Mouse (Mus musculus) c-Kit-positive CD71-positive TER-119-negative erythroid progenitor cells, embryonic 14.5 days (primary cell): ENCODE data around the gene Osmr.
A peak's percentile ranks its signal among the peaks of the same experiment; 100 is the strongest.

Source experiments
- DNase-seq: peaks from one replicate; pipeline ENCODE4 v3.0.0-alpha.2; 2013; ENCODE audit warnings: low read depth

The Osmr gene

DNA sequence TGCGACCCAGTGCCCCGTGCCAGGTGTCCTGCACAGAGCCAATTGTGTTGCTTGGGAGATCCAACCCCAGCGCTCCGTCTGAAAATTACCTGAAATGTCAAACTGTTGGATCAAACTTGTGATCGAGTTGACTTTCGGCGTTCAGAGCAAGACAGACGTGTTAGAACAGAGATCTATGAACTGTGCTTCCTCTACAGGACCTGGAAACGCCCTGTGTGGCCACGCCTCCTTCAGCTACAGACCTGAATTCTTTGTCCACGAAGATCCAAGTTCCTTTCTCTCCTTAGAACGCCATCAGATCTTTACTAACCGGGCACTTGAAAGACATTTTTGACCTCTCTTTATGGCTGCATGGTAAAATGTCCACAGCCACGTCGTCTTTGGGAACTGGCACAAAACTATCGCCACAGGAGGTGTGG lies at the start of gene Osmr:
Osmr (minus strand) TSS at position 369 of the 419 bp plus-strand sequence.
- DNase-seq: no peak

DNA sequence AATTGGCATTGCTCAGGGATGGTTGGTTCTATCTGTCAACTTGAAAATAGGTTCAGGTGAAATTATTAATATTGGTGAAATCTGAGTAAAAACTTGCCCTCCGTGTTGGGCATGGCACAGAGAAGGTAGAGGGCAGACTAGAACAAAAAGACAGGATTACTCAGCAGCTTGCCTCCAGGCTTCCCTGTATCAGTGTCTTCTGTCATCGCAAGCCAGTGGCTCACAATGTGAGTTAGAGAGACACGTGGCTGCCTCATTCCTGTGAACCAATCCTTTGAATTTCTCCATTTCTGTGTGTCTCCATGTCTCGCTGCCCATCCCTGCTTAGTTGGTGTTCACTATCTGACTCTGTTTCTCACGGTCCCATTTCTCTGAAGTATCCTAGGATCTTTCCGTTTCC lies 44.6 kb upstream of the Osmr start:
- DNase-seq: no peak

DNA sequence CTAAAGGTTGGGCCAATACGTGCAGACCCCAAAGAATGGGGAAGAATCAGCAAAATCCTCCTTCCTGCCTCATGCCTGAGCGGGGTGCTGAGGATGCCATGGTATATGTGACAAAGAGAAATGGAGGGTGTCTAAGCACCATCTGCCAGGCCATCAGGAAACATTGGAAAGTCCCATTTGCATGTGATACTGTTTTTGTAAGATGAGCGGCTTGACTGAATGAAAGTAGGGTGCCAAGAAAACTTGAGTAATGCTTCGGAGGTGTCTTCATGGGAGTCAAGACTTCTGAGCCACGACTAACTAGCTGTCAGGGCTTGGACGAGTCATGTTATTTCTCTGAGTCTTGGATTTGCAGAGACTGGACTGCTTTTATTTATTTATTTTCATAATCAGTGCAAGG lies 39.4 kb upstream of the Osmr start:
- no peak for DNase-seq

DNA sequence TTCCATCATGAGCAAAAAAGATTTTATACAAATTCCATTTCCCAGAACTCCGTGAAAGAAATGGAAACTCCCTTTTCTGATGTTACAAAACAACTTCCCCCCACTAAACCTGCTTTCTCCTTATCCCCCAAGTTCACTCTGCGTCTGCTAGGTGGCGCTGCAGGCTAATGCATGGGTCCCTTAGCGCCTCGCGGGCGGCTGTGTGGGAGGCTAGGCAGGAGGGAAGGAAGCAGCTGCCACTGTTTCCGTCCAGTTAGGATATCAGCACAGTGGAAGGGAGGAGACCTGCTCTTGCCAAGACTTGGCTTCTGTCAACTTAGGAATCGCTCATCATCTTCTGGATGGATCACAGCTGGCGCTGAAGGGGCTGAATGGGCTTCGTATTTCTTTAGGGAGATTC lies 34.9 kb upstream of the Osmr start:
- DNase-seq: peak; percentile 50

DNA sequence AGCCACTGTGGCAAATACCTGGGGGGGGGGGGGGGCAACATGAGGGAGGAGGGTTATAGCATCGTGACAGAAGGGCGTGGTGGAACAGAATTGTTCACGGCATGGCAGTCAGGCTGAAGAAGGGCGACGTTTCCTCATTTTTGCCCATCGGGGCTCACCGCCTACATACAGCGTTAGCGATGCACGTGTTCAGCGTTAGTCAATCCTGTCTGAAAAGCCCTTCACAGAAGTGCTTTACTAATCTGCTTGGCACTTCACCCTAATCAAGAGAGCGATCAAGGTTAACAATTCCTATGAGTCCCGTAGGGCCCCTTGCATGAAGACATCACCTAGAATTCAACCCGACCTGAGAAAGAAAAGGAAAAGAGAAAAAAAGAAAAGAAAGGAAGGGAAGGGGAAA lies 34.3 kb upstream of the Osmr start:
- no peak for DNase-seq

DNA sequence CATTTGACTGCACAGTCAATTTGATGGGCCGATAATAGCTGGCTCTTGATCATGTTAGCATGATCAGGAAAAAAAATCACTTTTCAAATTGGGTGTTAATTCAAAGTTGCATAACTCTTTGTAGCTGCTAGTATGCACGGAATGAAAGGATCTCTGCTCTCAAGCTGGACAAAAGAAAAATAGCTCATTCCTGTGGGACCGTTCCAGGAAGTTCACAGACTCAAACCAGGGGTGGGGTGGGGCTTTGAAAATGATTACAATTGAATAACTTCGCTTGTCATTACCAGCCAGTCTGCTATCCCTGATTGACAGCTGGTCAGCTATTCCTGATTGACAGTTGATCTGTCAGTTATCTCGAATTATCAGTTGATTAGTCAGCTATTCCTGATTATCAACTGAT lies 33.8 kb upstream of the Osmr start:
- no peak for DNase-seq

DNA sequence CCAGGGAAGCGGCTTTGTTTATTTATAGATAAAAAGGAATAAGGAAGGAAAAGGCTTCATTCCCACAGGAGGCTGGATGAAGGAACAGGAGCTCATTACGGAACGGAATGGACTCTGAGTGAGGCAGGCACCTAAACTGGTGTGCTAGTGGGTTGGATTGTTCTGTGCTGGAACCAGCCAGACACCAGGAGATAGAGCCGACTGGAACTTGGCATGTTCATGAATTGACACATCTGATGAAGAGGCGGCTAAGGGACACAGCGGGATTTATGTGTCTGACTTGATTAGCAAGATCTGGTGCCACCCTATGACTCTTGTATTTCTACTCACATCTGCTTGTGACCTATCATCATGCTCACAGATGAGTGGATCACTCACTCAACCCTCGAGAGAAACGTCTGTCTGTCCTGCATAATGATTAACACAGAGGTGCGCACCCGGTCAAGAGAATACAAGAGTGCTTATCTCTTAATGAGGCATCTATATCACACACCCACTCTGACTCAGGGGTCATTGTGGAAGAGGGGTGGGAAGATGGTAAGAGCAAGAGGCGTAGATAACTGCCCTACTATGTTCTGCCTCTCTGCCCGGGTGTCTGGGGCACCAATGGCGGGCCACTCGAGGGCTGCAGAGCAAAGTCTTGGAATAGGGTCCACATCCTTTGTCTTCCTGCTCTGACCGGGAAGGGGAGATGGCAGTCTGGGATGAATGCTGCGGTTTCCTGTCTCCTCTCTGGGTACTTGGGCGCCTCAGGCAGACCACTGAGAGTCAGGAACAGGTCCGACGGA lies 31.7 kb upstream of the Osmr start:
- no peak for DNase-seq

DNA sequence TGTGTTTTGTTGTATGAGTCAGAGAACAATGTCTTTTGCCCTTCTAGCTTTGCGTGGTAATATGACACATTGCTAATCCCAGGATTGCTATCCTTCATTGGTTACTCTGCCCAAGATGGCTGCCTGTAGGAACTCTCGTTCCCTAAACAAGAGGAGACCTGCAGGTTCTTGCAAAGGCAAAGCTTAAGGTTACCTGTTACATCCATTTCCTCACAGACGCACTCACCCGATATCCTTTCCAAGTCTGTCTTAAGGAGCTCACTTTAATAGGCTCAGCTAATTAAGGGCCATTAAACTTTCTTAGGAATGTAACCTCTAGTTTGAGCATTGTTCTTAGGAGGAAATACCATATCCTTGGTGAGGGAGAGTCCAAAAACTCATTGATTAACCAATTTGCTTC lies 31.0 kb upstream of the Osmr start:
- DNase-seq: no peak

DNA sequence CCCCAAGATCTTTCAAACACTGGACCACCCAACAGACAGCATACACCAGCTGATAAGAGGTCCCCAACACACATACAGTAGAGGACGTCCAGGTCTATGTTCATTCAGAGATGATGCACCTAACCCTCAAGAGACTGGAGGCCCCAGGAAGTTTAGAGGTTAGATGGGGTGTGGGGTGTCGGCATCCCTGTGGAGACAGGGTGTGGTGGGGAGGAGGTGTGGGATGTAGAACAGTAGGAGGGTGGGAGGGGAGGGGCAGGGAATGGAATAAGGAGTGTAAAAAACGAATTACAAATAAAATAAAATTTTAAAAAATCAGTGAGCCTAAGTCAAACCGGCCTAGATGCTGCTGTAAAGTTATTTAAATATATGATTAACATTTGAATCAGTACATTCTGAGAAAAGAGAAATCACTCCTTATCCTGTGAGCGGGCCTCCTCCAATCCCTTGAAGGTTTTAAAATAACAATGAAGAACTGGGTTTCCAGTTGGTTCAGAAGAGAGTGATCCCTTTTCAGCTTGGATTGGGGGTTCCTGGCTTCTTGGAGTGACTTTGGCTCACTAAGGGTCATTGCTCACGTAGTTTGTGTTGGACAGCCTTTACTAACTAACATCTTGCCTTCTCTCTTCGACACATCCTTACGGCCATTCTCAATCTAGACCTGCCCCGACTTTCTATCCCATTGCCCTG lies 28.7 kb upstream of the Osmr start:
- no peak for DNase-seq

DNA sequence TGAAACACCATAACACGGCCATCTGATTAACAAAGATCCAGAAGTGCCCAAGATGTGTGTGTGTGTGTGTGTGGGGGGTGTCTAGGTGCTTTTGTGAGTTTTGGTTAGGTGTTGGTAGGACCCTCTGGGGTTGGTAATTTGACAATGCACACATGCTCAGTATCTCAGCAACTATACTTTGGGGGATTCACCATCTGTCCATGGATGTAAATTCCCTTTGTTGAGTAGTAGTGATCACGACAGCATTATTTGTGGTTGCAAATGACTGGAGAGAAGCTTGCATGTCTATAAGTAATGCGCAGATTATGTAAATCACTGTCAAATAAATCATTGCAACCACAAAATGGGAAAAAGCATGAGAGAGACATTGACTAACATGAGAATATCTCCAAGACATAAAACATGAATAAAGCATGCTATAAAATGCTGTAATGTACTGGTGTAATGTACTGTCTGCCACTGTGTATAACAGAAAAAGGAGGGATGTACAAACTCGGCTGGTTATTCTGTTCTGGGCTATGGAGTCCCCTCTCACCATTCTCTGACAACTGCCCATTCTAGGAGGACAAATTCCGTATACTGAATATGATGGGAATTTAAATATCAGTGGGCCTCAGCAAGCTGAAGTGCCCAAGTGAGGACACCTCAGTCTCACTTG lies 27.3 kb upstream of the Osmr start:
- DNase-seq: no peak

DNA sequence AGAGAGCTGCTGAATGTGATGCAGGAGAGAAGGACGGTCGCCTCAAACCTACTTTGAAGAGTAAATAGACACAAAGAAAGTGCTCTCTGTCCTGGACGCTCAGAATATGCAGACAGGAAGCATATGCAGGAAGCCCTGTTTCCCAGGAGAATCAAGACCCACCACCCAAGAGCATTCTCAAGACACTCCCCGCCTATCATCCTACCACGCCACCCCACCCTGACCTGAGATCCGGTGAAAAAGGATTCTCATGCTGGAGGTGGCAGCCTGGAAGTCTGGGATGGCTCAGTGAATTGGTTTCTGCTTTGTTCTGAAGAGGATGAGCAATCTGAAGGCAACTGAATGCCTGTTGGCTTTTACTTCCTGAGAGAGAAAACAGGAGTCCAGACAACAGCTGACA lies 26.5 kb upstream of the Osmr start:
- no peak for DNase-seq

DNA sequence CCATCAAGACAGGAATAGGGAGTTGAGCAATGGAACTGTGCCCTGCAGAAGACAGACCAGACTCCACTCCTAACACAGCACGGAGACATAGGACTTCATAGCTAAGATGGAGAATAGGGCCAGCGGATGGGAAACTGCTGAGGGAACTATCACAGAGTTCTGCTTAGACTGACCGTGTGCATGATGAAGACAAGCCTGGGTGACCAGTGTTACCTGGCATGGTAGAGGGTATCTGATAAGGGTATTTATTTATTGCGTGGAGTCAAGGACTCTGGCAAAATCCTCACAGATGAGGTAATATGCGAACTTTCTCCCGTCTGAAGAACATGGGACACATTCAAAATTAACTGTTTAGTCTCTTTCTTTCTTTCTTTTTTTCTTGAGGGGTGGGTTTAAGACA lies 9.5 kb upstream of the Osmr start:
- no peak for DNase-seq

DNA sequence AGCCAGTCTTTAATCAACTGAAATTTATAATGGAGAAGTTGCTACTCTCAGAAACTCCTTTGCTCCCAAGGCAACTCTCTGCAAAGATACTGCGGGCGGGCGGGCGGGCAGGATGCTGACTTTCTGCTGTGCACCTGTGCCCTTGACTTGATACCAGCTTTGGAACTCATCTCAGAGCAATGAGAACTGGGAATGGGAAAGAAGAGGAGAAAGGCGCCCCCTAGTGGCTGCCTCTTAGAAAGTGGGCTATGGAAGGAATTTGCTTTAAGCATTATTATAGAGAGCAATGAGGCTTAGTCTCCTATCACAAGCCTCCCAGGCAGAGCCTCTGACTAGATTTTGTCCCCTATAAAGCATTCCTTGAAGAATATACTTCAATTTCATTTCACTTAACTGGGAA lies 9.0 kb upstream of the Osmr start:
- peak; percentile 28 for DNase-seq

DNA sequence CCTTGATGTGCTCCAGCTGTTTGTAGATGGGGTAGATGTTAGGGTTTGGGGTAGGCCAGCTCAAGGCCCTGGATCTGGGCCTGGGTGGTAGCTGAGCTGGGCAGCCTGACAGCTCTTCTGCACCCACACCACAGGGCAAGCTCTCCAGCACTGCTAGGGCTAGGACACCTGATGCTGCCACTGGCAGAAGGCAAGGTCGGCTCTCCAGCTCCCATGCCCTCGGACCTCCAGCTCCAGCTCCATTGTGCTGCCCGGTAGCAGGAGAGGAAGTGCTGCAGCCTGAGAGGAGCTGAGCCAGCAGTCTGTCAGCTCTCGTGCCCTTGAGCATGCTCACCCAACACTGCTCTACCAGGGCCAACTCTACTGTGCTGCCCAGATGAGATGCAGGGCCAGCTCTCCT lies 8.3 kb upstream of the Osmr start:
- no peak for DNase-seq

DNA sequence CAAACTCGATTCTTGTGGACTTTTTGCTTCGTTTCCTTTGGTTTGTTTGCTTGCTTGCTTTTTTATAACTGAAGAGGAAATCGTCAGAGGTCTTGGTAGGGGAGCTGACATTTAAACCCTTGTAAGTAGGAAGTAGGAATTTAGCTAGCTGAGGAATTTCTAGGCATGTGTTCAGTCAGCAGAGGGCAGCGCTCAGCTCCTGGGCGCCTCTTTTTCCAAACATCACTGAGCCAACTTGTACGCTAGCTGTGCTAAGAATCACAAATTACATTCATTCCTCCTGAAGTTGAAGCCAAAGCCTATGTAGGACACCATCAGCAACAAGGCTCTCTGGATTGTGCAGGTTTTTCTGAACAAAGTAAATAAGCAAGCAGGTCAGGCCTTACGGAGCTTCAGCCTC lies 7.4 kb upstream of the Osmr start:
- no peak for DNase-seq

DNA sequence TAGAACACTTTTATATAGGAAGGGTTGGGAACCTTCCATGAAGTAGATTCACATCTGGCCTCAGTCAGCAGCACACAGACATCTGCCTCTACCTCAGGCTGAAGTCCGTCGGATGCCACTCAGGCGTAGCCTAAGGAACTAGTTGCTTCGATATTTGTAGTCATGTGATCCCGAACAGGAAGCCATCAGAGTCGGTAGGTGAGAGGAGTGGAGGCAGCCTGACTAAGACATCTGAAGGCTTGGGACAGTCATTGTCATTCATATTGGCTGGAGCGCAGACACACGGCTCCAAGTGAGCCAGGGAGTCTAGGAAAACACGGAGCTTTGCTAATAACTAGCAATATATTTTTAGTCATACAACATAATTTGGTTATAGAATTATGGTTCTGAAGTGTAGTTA lies 6.4 kb upstream of the Osmr start:
- DNase-seq: no peak

DNA sequence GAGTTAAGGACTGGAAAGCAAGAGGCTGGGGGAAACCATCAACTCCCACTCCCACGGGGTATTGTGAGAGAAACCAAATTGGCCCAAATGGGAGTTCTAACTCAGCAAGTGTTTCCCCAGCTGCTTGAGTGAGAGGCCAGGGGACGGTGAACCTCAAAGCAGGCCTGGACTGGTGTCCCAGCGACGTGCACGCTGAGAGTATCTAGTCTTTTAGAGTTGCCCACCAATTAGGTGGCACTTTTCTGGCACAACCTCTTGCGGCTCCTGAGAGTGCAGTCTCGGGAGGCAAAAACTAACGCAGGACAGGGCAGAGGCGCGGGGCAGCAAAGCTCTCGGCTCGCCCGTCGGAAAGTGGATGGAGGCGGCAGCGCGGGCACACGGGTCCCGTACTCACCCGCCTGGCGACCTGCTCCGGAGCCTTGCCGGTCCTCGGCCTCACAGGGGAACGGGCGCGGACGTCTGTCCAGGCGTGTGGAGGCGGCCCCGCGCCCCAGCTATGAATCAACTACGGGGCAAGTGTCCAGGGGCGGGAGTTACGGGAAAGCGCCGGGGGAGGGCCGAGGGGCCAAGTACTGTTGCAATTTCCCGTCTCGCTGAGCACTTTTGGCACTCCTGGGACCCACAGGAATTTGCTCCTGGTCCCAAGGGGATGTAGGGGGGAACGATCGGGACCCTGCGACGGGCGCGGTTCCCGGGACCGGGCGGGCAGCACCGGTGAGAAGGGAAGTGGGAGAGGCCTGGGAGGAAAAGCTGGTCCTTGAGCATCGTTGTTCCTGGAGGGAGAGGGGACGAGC lies 765 bp downstream of the Osmr start:
- no peak for DNase-seq

DNA sequence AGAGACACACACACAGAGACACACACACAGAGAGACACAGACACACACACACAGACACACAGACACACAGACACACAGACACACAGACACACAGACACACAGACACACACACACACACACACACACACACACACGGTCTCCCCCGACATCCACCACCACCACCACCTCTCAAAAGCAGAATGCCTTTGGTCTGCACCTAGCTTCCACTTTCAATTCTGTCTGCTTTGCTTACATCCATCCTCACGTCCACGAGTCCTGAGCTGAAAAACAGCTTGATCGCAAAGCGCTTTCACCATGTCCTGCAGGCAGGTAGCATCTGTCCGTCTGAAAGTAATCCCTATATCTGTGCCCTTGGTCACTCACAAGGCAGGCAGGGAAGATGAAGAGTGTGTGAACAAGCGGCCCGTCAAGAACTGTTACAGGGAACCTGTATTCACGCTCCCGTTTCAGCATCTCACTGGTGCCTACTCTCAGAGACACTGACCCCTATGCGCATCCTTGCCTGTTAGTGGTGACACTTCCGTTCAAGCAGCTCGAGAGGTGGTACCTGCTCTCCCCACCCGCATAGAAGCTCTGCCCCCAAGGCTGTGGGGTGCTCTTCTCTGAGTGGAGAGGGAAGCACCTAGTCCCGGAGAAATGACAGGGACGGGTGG lies 1.5 kb downstream of the Osmr start:
- DNase-seq: no peak

DNA sequence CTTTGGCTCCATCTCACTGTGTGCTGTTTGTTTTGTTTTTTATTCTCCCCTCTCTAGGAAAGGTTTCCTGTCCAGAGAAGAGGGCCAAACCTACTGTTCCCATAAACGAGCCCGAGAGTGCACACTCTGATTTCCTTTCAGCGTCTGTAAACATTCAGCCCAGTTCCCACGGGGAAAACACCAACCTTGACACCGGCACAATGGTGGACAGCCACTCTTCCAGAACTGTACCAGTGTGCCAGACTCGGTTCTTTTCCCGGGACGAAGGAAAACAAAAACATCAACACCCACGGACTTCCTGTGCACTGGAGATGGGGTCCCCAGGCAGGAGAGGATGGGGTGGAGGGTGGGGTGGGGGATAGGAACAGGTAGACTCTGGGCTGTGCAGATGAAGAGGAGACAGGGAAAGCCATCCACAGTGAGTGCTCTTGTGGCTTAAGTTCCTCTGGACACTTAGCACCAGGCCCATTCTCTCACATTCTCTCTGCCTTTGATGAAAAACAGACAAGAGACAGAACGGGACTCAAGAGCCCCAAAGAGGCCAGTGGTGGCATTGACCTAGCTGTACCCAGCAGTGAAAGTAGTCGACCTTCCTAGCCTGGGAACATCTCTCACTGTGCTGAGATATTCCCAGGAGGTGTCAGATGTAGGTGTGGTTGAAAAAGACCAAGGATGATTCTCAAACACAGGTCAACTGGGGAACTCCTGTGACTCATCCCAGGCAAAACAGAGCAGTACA lies 3.0 kb downstream of the Osmr start:
- DNase-seq: no peak

DNA sequence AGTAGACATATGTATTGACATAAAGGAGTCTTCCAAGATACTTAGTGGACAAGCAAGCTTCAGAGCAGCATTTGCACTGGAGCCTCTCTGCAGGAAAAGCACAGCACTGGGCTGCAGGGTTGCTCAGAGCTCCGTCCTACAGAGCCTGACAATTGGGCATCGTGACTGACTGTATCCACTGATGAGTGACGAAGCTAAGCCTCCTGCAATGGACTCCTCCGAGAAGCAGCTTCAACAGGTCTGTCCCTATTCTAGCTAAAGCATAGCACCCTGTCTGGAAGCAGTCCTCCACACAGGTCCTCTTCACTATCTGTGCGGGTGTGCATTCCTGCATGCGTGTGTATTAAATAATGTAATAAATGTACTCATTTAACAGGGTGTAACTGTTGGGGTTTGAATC lies 7.9 kb downstream of the Osmr start:
- no peak for DNase-seq

DNA sequence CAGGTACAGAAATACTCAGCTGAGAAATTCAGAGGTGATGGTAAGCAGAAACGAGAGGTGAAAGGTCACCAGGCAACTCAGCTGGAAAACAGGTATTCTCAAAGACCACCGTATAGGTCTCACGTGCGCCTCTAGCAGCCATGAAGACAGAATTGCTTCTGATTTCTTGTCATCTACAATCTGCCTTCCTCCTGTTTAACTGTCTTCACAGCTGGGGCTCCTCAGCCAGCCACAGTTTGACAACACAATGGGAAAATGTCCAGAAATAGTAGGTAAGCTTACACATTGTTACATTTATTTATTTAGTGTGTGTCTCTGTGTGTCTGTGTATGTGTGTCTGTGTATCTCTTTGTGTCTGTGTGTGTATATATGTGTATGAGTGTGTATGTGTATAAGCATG lies 12.6 kb downstream of the Osmr start:
- DNase-seq: no peak
